Mouse (Mus musculus): ENCODE data around the gene 1700037H04Rik. TPM values are rescaled to one million over a fixed set of nuclear protein-coding genes. Genes with fewer than 3 reads are reported as not detected.

The 1700037H04Rik gene
- total RNA-seq, 2 experiments from 2014 or later, result 71.1 to 78.3 TPM

Other genes with a start within 250 kb of the 1700037H04Rik start
- gene Gfra4, start 117.0 kb downstream of the 1700037H04Rik start, total RNA-seq (2021), result 10 to 100 TPM; 53.5 to 65.7 TPM
- 1 to 10 TPM; 4.9 to 9.0 TPM for gene Adam33, start 96.3 kb downstream of the 1700037H04Rik start, total RNA-seq (2021)
- gene Siglec1, start 73.3 kb downstream of the 1700037H04Rik start, total RNA-seq (2021), result under 1 TPM; 0.32 to 0.75 TPM
- 10 to 100 TPM in 1 of 2 experiments, 1 to 10 TPM in 1; 7.2 to 11.9 TPM for gene Hspa12b, start 32.8 kb downstream of the 1700037H04Rik start, total RNA-seq (2021)
- not detected for gene Gm11037, start 26.6 kb downstream of the 1700037H04Rik start, total RNA-seq (2021)
- 10 to 100 TPM; 75.1 to 88.0 TPM for gene Cenpb, start 20.0 kb upstream of the 1700037H04Rik start, total RNA-seq (2021)
- gene Cdc25b, start 26.9 kb upstream of the 1700037H04Rik start, total RNA-seq (2021), result 10 to 100 TPM; 13.9 to 22.8 TPM
- gene Spef1, start 27.2 kb upstream of the 1700037H04Rik start, total RNA-seq (2021), result 10 to 100 TPM in 1 of 2 experiments, 1 to 10 TPM in 1; 9.7 to 10.8 TPM
- gene Ap5s1, start 47.0 kb upstream of the 1700037H04Rik start, total RNA-seq (2021), result 10 to 100 TPM; 21.3 to 30.7 TPM
- gene Mavs, start 74.0 kb upstream of the 1700037H04Rik start, total RNA-seq (2021), result 1 to 10 TPM; 6.5 to 6.9 TPM
- 10 to 100 TPM; 67.4 to 72.0 TPM for gene Pank2, start 102.4 kb upstream of the 1700037H04Rik start, total RNA-seq (2021)
- gene Rnf24, start 192.8 kb upstream of the 1700037H04Rik start, total RNA-seq (2021), result 10 to 100 TPM; 37.4 to 39.4 TPM